Mouse (Mus musculus) CD4-positive, CD25-positive, alpha-beta regulatory T cell (primary cell): Measurements from ENCODE around the gene Timm22. TPM values are rescaled to one million over a fixed set of nuclear protein-coding genes. Genes with fewer than 3 reads are reported as not detected.

Experiments
- polyA plus RNA-seq: library from polyadenylated mRNA; unstranded; fragments of 100-300 nt; shearing (Covaris generic); gene quantifications from one replicate; pipeline ENCODE4 v1.2.1, GENCODE M21; 2017

Gene Timm22
- polyA plus RNA-seq: 48.7 TPM

GRCm38 (mm10) chr11:76406702-76407583, at the start of gene Timm22:
TSS of gene Timm22 (plus strand) at chr11:76406952.

GRCm38 (mm10) chr11:76398798-76399586, 7.8 kb upstream of the Timm22 start, which contains the start of gene Nxn:
TSS of gene Nxn (minus strand) at chr11:76399140.

Other genes with a start within 250 kb of the Timm22 start
- gene Vps53, start 227.3 kb upstream of the Timm22 start, polyA plus RNA-seq: 60.2 TPM
- 3.8 TPM for gene Fam57a, start 227.3 kb upstream of the Timm22 start, polyA plus RNA-seq
- gene Dbil5, start 189.3 kb upstream of the Timm22 start, polyA plus RNA-seq: 0.43 TPM
- gene Gemin4, start 189.3 kb upstream of the Timm22 start, polyA plus RNA-seq: 26.8 TPM
- gene Mrm3, start 163.2 kb upstream of the Timm22 start, polyA plus RNA-seq: 19.3 TPM
- gene Glod4, start 163.2 kb upstream of the Timm22 start, polyA plus RNA-seq: 70.3 TPM
- 2.0 TPM for gene Nxn, start 7.8 kb upstream of the Timm22 start, polyA plus RNA-seq
- 51.1 TPM for gene Abr, start 215.4 kb downstream of the Timm22 start, polyA plus RNA-seq